Mouse (Mus musculus) MEL (cell line): ENCODE data around the gene Chst15. TPM values are rescaled to one million over a fixed set of nuclear protein-coding genes. Genes with fewer than 3 reads are reported as not detected.
A peak's percentile ranks its signal among the peaks of the same experiment; 100 is the strongest.

Experiments used
- DNase-seq: peaks from one replicate; pipeline ENCODE4 v3.0.0; 2011; ENCODE audit warnings: low read depth, low spot score
- H3K27ac ChIP-seq: 2 replicates; pipeline ENCODE4 v1.5.1; 2012; ENCODE audit warnings: low read depth, mild to moderate bottlenecking, control low read depth, low read length, moderate library complexity; ENCODE audit not compliant: control insufficient read depth
- H3K27me3 ChIP-seq, 2 experiments: fragments of 150-350 bp in 1 of 2; sonication (generic) in 1 of 2; 2 replicates each; pipeline ENCODE4 v1.6.1; 2012; ENCODE audit warnings: low read length in 2 of 2, mild to moderate bottlenecking in 2 of 2, improper control_type of control experiment in 1 of 2, moderate library complexity in 1 of 2; ENCODE audit not compliant: insufficient read depth in 2 of 2, control insufficient read depth in 1 of 2
- H3K36me3 ChIP-seq, 2 experiments: 2 replicates each; pipeline ENCODE4 v1.6.1; 2012 to 2014; ENCODE audit warnings: low read length in 2 of 2, improper control_type of control experiment in 1 of 2, inconsistent platforms in 1 of 2, mild to moderate bottlenecking in 1 of 2; ENCODE audit not compliant: insufficient read depth in 2 of 2, control insufficient read depth in 1 of 2
- H3K4me1 ChIP-seq, 2 experiments: fragments of 150-350 bp in 1 of 2; sonication (generic) in 1 of 2; 2 replicates each; pipeline ENCODE4 v1.6.1; 2012; ENCODE audit warnings: low read length in 2 of 2, improper control_type of control experiment in 1 of 2, mild to moderate bottlenecking in 1 of 2; ENCODE audit not compliant: insufficient read depth in 2 of 2, control insufficient read depth in 1 of 2
- H3K4me3 ChIP-seq, 2 experiments: fragments of 150-350 bp in 1 of 2; sonication (generic) in 1 of 2; 2 replicates each; pipeline ENCODE4 v1.5.1; 2012; ENCODE audit warnings: low read depth in 2 of 2, low read length in 2 of 2, mild to moderate bottlenecking in 2 of 2, moderate library complexity in 2 of 2, control low read depth in 1 of 2, improper control_type of control experiment in 1 of 2; ENCODE audit not compliant: control insufficient read depth in 1 of 2, insufficient read depth in 1 of 2
- H3K79me2 ChIP-seq: 2 replicates; pipeline ENCODE4 v1.6.1; 2012; ENCODE audit warnings: mild to moderate bottlenecking, low read length, moderate library complexity; ENCODE audit not compliant: control insufficient read depth, poor library complexity, insufficient read depth
- H3K9ac ChIP-seq: 2 replicates; pipeline ENCODE4 v1.6.1; 2012; ENCODE audit warnings: low read depth, mild to moderate bottlenecking, control low read depth, low read length, moderate library complexity; ENCODE audit not compliant: control insufficient read depth, poor library complexity, severe bottlenecking
- H3K9me3 ChIP-seq: fragments of 150-350 bp; sonication (generic); replicated peaks from 2 replicates; pipeline ENCODE4 v1.6.1; 2012; ENCODE audit warnings: mild to moderate bottlenecking, low read length, improper control_type of control experiment, moderate library complexity; ENCODE audit not compliant: insufficient read depth
- BHLHE40 ChIP-seq: IDR thresholded peaks from 2 replicates; pipeline ENCODE4 v1.6.1; 2012; ENCODE audit warnings: low read depth, mild to moderate bottlenecking, inconsistent platforms, low read length, improper control_type of control experiment, borderline replicate concordance
- CHD1 ChIP-seq: IDR thresholded peaks from 2 replicates; pipeline ENCODE4 v1.6.1; 2012; ENCODE audit warnings: low read depth, mild to moderate bottlenecking, inconsistent platforms, low read length, improper control_type of control experiment
- CHD2 ChIP-seq: IDR thresholded peaks from 2 replicates; pipeline ENCODE4 v1.6.1; 2011; ENCODE audit warnings: low read length, improper control_type of control experiment
- CTCF ChIP-seq, 3 experiments: IDR thresholded peaks in 2 of 3; conservative IDR thresholded peaks in 1 of 3; 2 replicates each; pipeline ENCODE4 v1.5.1; 2011 to 2012; ENCODE audit warnings: low read length in 3 of 3, low read depth in 2 of 3, mild to moderate bottlenecking in 2 of 3, improper control_type of control experiment in 1 of 3, inconsistent platforms in 1 of 3, mixed read lengths in 1 of 3, moderate library complexity in 1 of 3; ENCODE audit not compliant: control insufficient read depth in 1 of 3, insufficient read depth in 1 of 3, poor library complexity in 1 of 3, severe bottlenecking in 1 of 3
- ELF1 ChIP-seq: IDR thresholded peaks from 2 replicates; pipeline ENCODE4 v1.6.1; 2014; ENCODE audit warnings: low read depth, mild to moderate bottlenecking, inconsistent platforms, low read length, improper control_type of control experiment, moderate library complexity
- EP300 ChIP-seq, 2 experiments: IDR thresholded peaks; 2 replicates each; pipeline ENCODE4 v1.6.1; 2011; ENCODE audit warnings: improper control_type of control experiment in 2 of 2, low read length in 2 of 2, low read depth in 1 of 2, mild to moderate bottlenecking in 1 of 2
- ETS1 ChIP-seq: IDR thresholded peaks from 2 replicates; pipeline ENCODE4 v1.6.1; 2012; ENCODE audit warnings: low read depth, mild to moderate bottlenecking, inconsistent platforms, low read length, improper control_type of control experiment, moderate library complexity
- GABPA ChIP-seq: IDR thresholded peaks from 2 replicates; pipeline ENCODE4 v1.6.1; 2012; ENCODE audit warnings: low read depth, mild to moderate bottlenecking, inconsistent platforms, low read length, improper control_type of control experiment, moderate library complexity
- HCFC1 ChIP-seq: IDR thresholded peaks from 2 replicates; pipeline ENCODE4 v1.6.1; 2012; ENCODE audit warnings: low read depth, mild to moderate bottlenecking, inconsistent platforms, low read length, improper control_type of control experiment, moderate library complexity
- JUND ChIP-seq: IDR thresholded peaks from 2 replicates; pipeline ENCODE4 v1.6.1; 2011; ENCODE audit warnings: low read depth, mild to moderate bottlenecking, improper control_type of control experiment, low read length
- KAT2A ChIP-seq: conservative IDR thresholded peaks from 2 replicates; pipeline ENCODE4 v1.6.1; 2012; ENCODE audit warnings: low read depth, low read length, improper control_type of control experiment, inconsistent platforms
- MAFK ChIP-seq: IDR thresholded peaks from 2 replicates; pipeline ENCODE4 v1.6.1; 2011; ENCODE audit warnings: low read depth, mild to moderate bottlenecking, low read length, improper control_type of control experiment, borderline replicate concordance
- MAX ChIP-seq: IDR thresholded peaks from 2 replicates; pipeline ENCODE4 v1.6.1; 2011; ENCODE audit warnings: low read length, improper control_type of control experiment
- MAZ ChIP-seq: IDR thresholded peaks from 2 replicates; pipeline ENCODE4 v1.6.1; 2012; ENCODE audit warnings: low read depth, mild to moderate bottlenecking, inconsistent platforms, low read length, improper control_type of control experiment
- MEF2A ChIP-seq: IDR thresholded peaks from 2 replicates; pipeline ENCODE4 v1.6.1; 2014; ENCODE audit warnings: low read depth, mild to moderate bottlenecking, inconsistent platforms, low read length, improper control_type of control experiment; ENCODE audit not compliant: poor library complexity, insufficient replicate concordance, severe bottlenecking; ENCODE audit errors: extremely low read depth
- MXI1 ChIP-seq: IDR thresholded peaks from 2 replicates; pipeline ENCODE4 v1.6.1; 2011; ENCODE audit warnings: mild to moderate bottlenecking, low read depth, low read length, improper control_type of control experiment
- MYB ChIP-seq: IDR thresholded peaks from 2 replicates; pipeline ENCODE4 v1.6.1; 2011; ENCODE audit warnings: mild to moderate bottlenecking, low read depth, low read length, improper control_type of control experiment
- MYC ChIP-seq: IDR thresholded peaks from 2 replicates; pipeline ENCODE4 v1.6.1; 2011; ENCODE audit warnings: low read depth, mild to moderate bottlenecking, low read length, improper control_type of control experiment, moderate library complexity
- POLR2A ChIP-seq, 2 experiments: IDR thresholded peaks; 2 replicates each; pipeline ENCODE4 v1.6.1; 2011 to 2012; ENCODE audit warnings: low read length in 2 of 2, mild to moderate bottlenecking in 2 of 2, control low read depth in 1 of 2, improper control_type of control experiment in 1 of 2, low read depth in 1 of 2, moderate library complexity in 1 of 2; ENCODE audit not compliant: control insufficient read depth in 1 of 2, insufficient read depth in 1 of 2, poor library complexity in 1 of 2
- POLR2AphosphoS5 ChIP-seq: IDR thresholded peaks from 2 replicates; pipeline ENCODE4 v1.6.1; 2012; ENCODE audit warnings: low read depth, borderline replicate concordance, mild to moderate bottlenecking, inconsistent platforms, low read length, moderate library complexity, mixed read lengths
- RAD21 ChIP-seq: IDR thresholded peaks from 2 replicates; pipeline ENCODE4 v1.6.1; 2011; ENCODE audit warnings: mild to moderate bottlenecking, low read depth, low read length, improper control_type of control experiment
- RCOR1 ChIP-seq: IDR thresholded peaks from 2 replicates; pipeline ENCODE4 v1.6.1; 2012; ENCODE audit warnings: low read depth, mild to moderate bottlenecking, inconsistent platforms, low read length, improper control_type of control experiment
- SIN3A ChIP-seq: IDR thresholded peaks from 2 replicates; pipeline ENCODE4 v1.6.1; 2012; ENCODE audit warnings: low read length, improper control_type of control experiment, inconsistent platforms
- SMC3 ChIP-seq: IDR thresholded peaks from 2 replicates; pipeline ENCODE4 v1.6.1; 2011; ENCODE audit warnings: low read depth, low read length, improper control_type of control experiment
- TAL1 ChIP-seq: IDR thresholded peaks from 2 replicates; pipeline ENCODE4 v1.6.1; 2012; ENCODE audit warnings: mild to moderate bottlenecking, inconsistent platforms, low read length, moderate library complexity, mixed read lengths
- TBP ChIP-seq: IDR thresholded peaks from 2 replicates; pipeline ENCODE4 v1.8.0; 2011; ENCODE audit warnings: low read depth, low read length, improper control_type of control experiment
- TCF12 ChIP-seq: IDR thresholded peaks from 2 replicates; pipeline ENCODE4 v1.6.1; 2014; ENCODE audit warnings: low read depth, mild to moderate bottlenecking, inconsistent platforms, low read length, improper control_type of control experiment, moderate library complexity
- UBTF ChIP-seq: IDR thresholded peaks from 2 replicates; pipeline ENCODE4 v1.6.1; 2012; ENCODE audit warnings: low read depth, mild to moderate bottlenecking, inconsistent platforms, low read length, improper control_type of control experiment, moderate library complexity, borderline replicate concordance; ENCODE audit not compliant: insufficient read depth
- USF1 ChIP-seq: IDR thresholded peaks from 2 replicates; pipeline ENCODE4 v1.6.1; 2014; ENCODE audit warnings: low read depth, mild to moderate bottlenecking, inconsistent platforms, low read length, improper control_type of control experiment, moderate library complexity
- USF2 ChIP-seq, 2 experiments: IDR thresholded peaks; 2 replicates each; pipeline ENCODE4 v1.6.1; 2011 to 2012; ENCODE audit warnings: improper control_type of control experiment in 2 of 2, low read length in 2 of 2, borderline replicate concordance in 1 of 2, inconsistent platforms in 1 of 2, low read depth in 1 of 2, mild to moderate bottlenecking in 1 of 2; ENCODE audit not compliant: insufficient read depth in 1 of 2
- ZC3H11A ChIP-seq: IDR thresholded peaks from 2 replicates; pipeline ENCODE4 v1.6.1; 2012; ENCODE audit warnings: low read depth, mild to moderate bottlenecking, inconsistent platforms, low read length, improper control_type of control experiment
- ZKSCAN1 ChIP-seq: IDR thresholded peaks from 2 replicates; pipeline ENCODE4 v1.6.1; 2012; ENCODE audit warnings: low read depth, mild to moderate bottlenecking, inconsistent platforms, low read length, improper control_type of control experiment, moderate library complexity
- ZMIZ1 ChIP-seq: IDR thresholded peaks from 2 replicates; pipeline ENCODE4 v1.6.1; 2012; ENCODE audit warnings: low read depth, mild to moderate bottlenecking, inconsistent platforms, low read length, improper control_type of control experiment, moderate library complexity
- ZNF384 ChIP-seq: IDR thresholded peaks from 2 replicates; pipeline ENCODE4 v1.6.1; 2012; ENCODE audit warnings: low read depth, mild to moderate bottlenecking, inconsistent platforms, low read length, improper control_type of control experiment
- polyA plus RNA-seq, 2 experiments: library from polyadenylated mRNA; stranded (reverse) in 1 of 2; unstranded in 1 of 2; fragments of >175 nt in 1 of 2; fragments of >200 nt in 1 of 2; gene quantifications; 2 replicates each; pipeline versions ENCODE4 v1.2.1 to v1.2.4; 2012; ENCODE audit warnings: low replicate concordance in 2 of 2, low read depth in 1 of 2; ENCODE audit not compliant: insufficient read length in 2 of 2, insufficient read depth in 1 of 2, missing spikeins in 1 of 2
- total RNA-seq: library from RNA; depleted of rRNA; stranded (reverse); fragments of 300-350 nt; gene quantifications from 2 replicates; pipeline ENCODE4 v1.2.3, GENCODE M21; 2012

Chst15 gene
- total and polyA plus RNA-seq, 3 experiments = 14.9 to 18.1 TPM; not detected in 1

DNA sequence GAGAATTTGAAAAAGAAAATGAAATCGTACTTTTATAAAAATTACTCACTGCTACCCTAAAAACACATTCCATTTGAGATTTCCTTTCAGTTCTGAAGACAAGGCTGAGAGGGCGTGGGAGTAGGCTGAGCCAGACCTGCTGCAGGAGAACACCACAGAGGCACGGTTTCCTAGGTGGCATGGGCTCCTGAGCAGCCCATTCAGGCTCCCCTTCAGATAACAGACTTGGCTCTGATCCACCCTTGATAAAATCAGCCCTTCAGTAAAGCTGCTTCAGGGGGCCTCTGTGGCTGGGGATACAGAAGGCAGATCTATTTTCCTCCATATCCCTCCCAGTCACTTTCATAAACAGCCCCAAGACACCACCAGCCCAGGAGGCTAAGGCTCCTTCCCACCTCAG, 19.8 kb upstream of the Chst15 start (continued):
- no peak for TF ChIP-seq ZC3H11A
- TF ChIP-seq USF2 (IDR thresholded peaks at IDR 0.05; ENCODE audit: borderline replicate concordance in 1 of 2, insufficient read depth in 1 of 2, low read depth in 1 of 2, low read length in 2 of 2) = no peak
- TF ChIP-seq SIN3A = peak; percentile 54; the same call in 1 of the 2 replicates
- no peak for TF ChIP-seq CHD1
- no peak for TF ChIP-seq ELF1
- TF ChIP-seq GABPA = no peak
- TF ChIP-seq UBTF = no peak
- TF ChIP-seq POLR2A (IDR thresholded peaks at IDR 0.05; ENCODE audit: control insufficient read depth in 1 of 2, insufficient read depth in 1 of 2, low read depth in 1 of 2, low read length in 2 of 2, poor library complexity in 1 of 2) = no peak
- no peak for TF ChIP-seq HCFC1
- TF ChIP-seq MXI1 = peak; percentile 64

GRCm38 (mm10) chr7:132335367-132335766, 18.3 kb upstream of the Chst15 start:
- Histone ChIP-seq H3K27me3 (no peaks in the 10 kb centered on the region), H3K9me3 (no peaks in the 10 kb centered on the region), H3K36me3 (peaks cover 0 to 26% of the 10 kb centered on the region in 2 experiments; a peak in 2 of 4 replicates), H3K9ac (no peak overlapping the region), H3K27ac (peak overlapping the region; percentile 25; the same call in 1 of the 2 replicates), H3K4me3 (no peak overlapping the region), H3K4me1 (peaks cover 28 to 38% of the 10 kb centered on the region in 2 experiments), H3K79me2 (no peaks in the 10 kb centered on the region)
- peak; percentile 68 for DNase-seq
- TF ChIP-seq MXI1 (no peak), POLR2AphosphoS5 (no peak), CHD2 (peak; percentile 60; the same call in 1 of the 2 replicates), ZNF384 (no peak), CTCF (IDR thresholded peaks at IDR 0.05 in 2 of 3, conservative IDR thresholded peaks at IDR 0.05 in 1 of 3; ENCODE audit: control insufficient read depth in 1 of 3, insufficient read depth in 1 of 3, low read depth in 2 of 3, low read length in 3 of 3, poor library complexity in 1 of 3, severe bottlenecking in 1 of 3) (no peak), BHLHE40 (no peak), USF1 (no peak), TBP (no peak), MYC (no peak), RCOR1 (peak; percentile 57), MAX (no peak; the same call in 1 of the 2 replicates), MEF2A (no peak), GABPA (no peak), EP300 (IDR thresholded peaks at IDR 0.05; ENCODE audit: low read depth in 1 of 2, low read length in 2 of 2) (peak; percentile 70 to 81), ZKSCAN1 (no peak), TAL1 (peak; percentile 58), USF2 (IDR thresholded peaks at IDR 0.05; ENCODE audit: borderline replicate concordance in 1 of 2, insufficient read depth in 1 of 2, low read depth in 1 of 2, low read length in 2 of 2) (no peak), SMC3 (no peak), ETS1 (peak; percentile 57; the same call in 1 of the 2 replicates), TCF12 (peak; percentile 75), MAFK (no peak), KAT2A (no peak), CHD1 (no peak), MYB (no peak), JUND (no peak), RAD21 (no peak), MAZ (no peak), ZMIZ1 (no peak), UBTF (no peak)
